Mouse (Mus musculus): ENCODE measurements around the gene Olfr1224-ps1. TPM values are rescaled to one million over a fixed set of nuclear protein-coding genes. Genes with fewer than 3 reads are reported as not detected.

Olfr1224-ps1 gene
- not detected in 2 replicates for polyA plus RNA-seq (2012; rRNA removed; ENCODE audit: low replicate concordance)

GRCm38 (mm10) chr2:89163991-89164390, at the start of gene Olfr1224-ps1:
Gene Olfr1224-ps1, minus strand, starts transcription at chr2:89164091.

GRCm38 (mm10) chr2:89199948-89200347, 36.1 kb upstream of the Olfr1224-ps1 start, which contains the start of gene Olfr1226:
Gene Olfr1226, minus strand, starts transcription at chr2:89200048.

DNA sequence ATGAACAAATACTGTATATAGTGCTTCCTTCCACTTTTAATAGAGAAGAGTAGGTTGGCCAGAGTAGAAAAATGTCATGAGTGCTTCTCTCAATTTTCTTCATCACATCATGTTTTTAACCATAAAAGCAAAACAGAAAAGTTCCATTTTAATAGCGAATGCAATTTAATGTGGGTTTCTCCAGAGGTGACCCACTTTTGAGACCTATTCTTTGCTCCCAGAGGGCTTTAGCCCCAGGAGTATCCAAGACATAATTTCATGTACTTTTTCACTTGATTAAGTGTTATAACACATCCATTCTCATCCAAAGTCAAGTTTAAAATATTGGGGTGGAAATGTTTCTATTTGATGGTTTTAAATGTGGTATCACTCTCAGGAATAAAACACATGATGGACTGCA, 10.7 kb upstream of the Olfr1224-ps1 start, which contains the start of gene Olfr1225:
Olfr1225 (minus strand) TSS at position 101 of the 400 bp plus-strand sequence.

GRCm38 (mm10) chr2:89151460-89151859, 12.4 kb downstream of the Olfr1224-ps1 start, which contains the start of gene Olfr1223:
Gene Olfr1223, minus strand, starts transcription at chr2:89151560.

GRCm38 (mm10) chr2:89132954-89133353, 30.9 kb downstream of the Olfr1224-ps1 start, which contains the start of gene Olfr1222:
Gene Olfr1222, minus strand, starts transcription at chr2:89133054.

DNA sequence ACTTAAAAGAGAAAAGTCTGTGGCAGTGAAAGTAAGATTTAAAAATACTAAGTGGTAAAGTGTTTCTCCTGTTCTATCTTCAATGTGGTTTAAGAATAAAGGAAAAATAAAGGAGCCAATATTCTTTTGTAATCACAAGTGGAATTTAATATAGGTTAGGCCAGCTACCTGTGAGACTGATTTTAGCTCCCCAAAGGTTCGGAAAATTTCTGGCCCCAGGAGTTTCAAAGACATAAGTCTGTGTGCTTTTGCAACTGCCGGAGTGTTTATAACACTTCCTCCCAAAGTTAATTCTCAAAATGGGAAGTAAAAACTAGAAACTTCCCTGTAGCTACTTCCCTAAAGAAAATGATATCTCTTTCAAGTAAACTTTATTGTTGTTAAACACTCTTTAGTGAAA, 46.7 kb downstream of the Olfr1224-ps1 start, which contains the start of gene Olfr1221:
Olfr1221 (minus strand) TSS at position 101 of the 400 bp plus-strand sequence.

GRCm38 (mm10) chr2:89106735-89107134, 57.2 kb downstream of the Olfr1224-ps1 start, which contains the start of gene Olfr1220:
Gene Olfr1220, minus strand, starts transcription at chr2:89106835.

Other genes starting within 250 kb of the Olfr1224-ps1 start
- gene Olfr1209, start 248.9 kb downstream of the Olfr1224-ps1 start, polyA plus RNA-seq (2012; rRNA removed; ENCODE audit: low replicate concordance), result not detected in 2 replicates
- gene Olfr1211, start 226.0 kb downstream of the Olfr1224-ps1 start, polyA plus RNA-seq (2012; rRNA removed; ENCODE audit: low replicate concordance), result not detected in 2 replicates
- gene Olfr1212, start 210.1 kb downstream of the Olfr1224-ps1 start, polyA plus RNA-seq (2012; rRNA removed; ENCODE audit: low replicate concordance), result not detected in 2 replicates
- not detected in 2 replicates for gene Gm13762, start 183.8 kb downstream of the Olfr1224-ps1 start, polyA plus RNA-seq (2012; rRNA removed; ENCODE audit: low replicate concordance)
- not detected in 2 replicates for gene Olfr1214, start 171.4 kb downstream of the Olfr1224-ps1 start, polyA plus RNA-seq (2012; rRNA removed; ENCODE audit: low replicate concordance)
- not detected in 2 replicates for gene Olfr1215, start 157.1 kb downstream of the Olfr1224-ps1 start, polyA plus RNA-seq (2012; rRNA removed; ENCODE audit: low replicate concordance)
- gene Olfr1216, start 145.8 kb downstream of the Olfr1224-ps1 start, polyA plus RNA-seq (2012; rRNA removed; ENCODE audit: low replicate concordance), result not detected in 2 replicates
- not detected in 2 replicates for gene Olfr1217, start 132.0 kb downstream of the Olfr1224-ps1 start, polyA plus RNA-seq (2012; rRNA removed; ENCODE audit: low replicate concordance)
- not detected in 2 replicates for gene Olfr1218, start 102.9 kb downstream of the Olfr1224-ps1 start, polyA plus RNA-seq (2012; rRNA removed; ENCODE audit: low replicate concordance)
- not detected in 2 replicates for gene Olfr1219, start 80.6 kb downstream of the Olfr1224-ps1 start, polyA plus RNA-seq (2012; rRNA removed; ENCODE audit: low replicate concordance)
- not detected in 2 replicates for gene Olfr1220, start 57.3 kb downstream of the Olfr1224-ps1 start, polyA plus RNA-seq (2012; rRNA removed; ENCODE audit: low replicate concordance)
- not detected in 2 replicates for gene Olfr1221, start 46.8 kb downstream of the Olfr1224-ps1 start, polyA plus RNA-seq (2012; rRNA removed; ENCODE audit: low replicate concordance)
- gene Olfr1222, start 31.0 kb downstream of the Olfr1224-ps1 start, polyA plus RNA-seq (2012; rRNA removed; ENCODE audit: low replicate concordance), result not detected in 2 replicates
- not detected in 2 replicates for gene Olfr1223, start 12.5 kb downstream of the Olfr1224-ps1 start, polyA plus RNA-seq (2012; rRNA removed; ENCODE audit: low replicate concordance)
- gene Olfr1225, start 10.6 kb upstream of the Olfr1224-ps1 start, polyA plus RNA-seq (2012; rRNA removed; ENCODE audit: low replicate concordance), result not detected in 2 replicates
- gene Olfr1226, start 36.0 kb upstream of the Olfr1224-ps1 start, polyA plus RNA-seq (2012; rRNA removed; ENCODE audit: low replicate concordance), result not detected in 2 replicates
- not detected in 2 replicates for gene Olfr1228, start 90.0 kb upstream of the Olfr1224-ps1 start, polyA plus RNA-seq (2012; rRNA removed; ENCODE audit: low replicate concordance)
- gene Olfr1229, start 123.9 kb upstream of the Olfr1224-ps1 start, polyA plus RNA-seq (2012; rRNA removed; ENCODE audit: low replicate concordance), result not detected in 2 replicates
- not detected in 2 replicates for gene Olfr1230, start 133.2 kb upstream of the Olfr1224-ps1 start, polyA plus RNA-seq (2012; rRNA removed; ENCODE audit: low replicate concordance)
- not detected in 2 replicates for gene Olfr1231, start 143.0 kb upstream of the Olfr1224-ps1 start, polyA plus RNA-seq (2012; rRNA removed; ENCODE audit: low replicate concordance)
- gene Olfr1232, start 165.6 kb upstream of the Olfr1224-ps1 start, polyA plus RNA-seq (2012; rRNA removed; ENCODE audit: low replicate concordance), result not detected in 2 replicates
- not detected in 2 replicates for gene Olfr1233, start 178.3 kb upstream of the Olfr1224-ps1 start, polyA plus RNA-seq (2012; rRNA removed; ENCODE audit: low replicate concordance)
- gene Olfr1234, start 200.8 kb upstream of the Olfr1224-ps1 start, polyA plus RNA-seq (2012; rRNA removed; ENCODE audit: low replicate concordance), result not detected in 2 replicates
- gene Olfr1238, start 245.6 kb upstream of the Olfr1224-ps1 start, polyA plus RNA-seq (2012; rRNA removed; ENCODE audit: low replicate concordance), result not detected in 2 replicates

Data from duodenum, adult 2 months (tissue).